Mouse (Mus musculus): ENCODE results near the gene Fam210b. TPM values are rescaled to one million over a fixed set of nuclear protein-coding genes. Genes with fewer than 3 reads are reported as not detected.

Gene Fam210b
- polyA plus RNA-seq, 1 experiment from 2014 or later: 128 TPM

- Histone ChIP-seq H3K9ac (no peak overlapping the region), H3K4me3 (no peak overlapping the region), H3K27ac (peak overlapping the region; percentile 57), H3K36me3 (peaks cover 100% of the 10 kb centered on the region), H3K4me2 (no peak overlapping the region), H3K9me3 (replicated peaks) (no peaks in the 10 kb centered on the region), H3K4me1 (peaks cover 32% of the 10 kb centered on the region), H3K27me3 (replicated peaks) (no peaks in the 10 kb centered on the region)
- 84% methylated on average over 9 of the region's 9 CpGs for WGBS (ENCODE audit: insufficient replicate concordance)
- ATAC-seq: no peak
Observed at GRCm38 (mm10) chr2:172354761-172355160, 9.4 kb downstream of the Fam210b start.

DNA sequence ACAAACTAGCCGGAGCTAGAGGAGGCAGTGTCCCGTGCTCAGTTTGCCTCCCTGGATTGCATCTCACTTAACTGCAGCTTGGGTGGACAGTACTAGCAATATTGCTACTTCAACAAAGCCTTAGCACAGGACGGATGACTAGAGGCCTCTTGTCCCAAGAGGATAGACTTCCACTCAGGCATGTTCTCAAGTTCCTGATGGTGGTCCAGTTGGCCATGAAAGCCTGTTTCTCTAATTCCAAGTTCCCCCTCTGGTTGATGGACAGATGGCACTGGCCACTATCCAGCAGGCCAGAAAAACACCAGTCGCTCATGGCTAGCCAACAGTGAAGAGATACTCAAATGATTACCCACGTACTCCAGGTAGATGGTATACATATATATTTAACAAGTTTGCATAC is 10.5 kb downstream of the Fam210b start:
- Histone ChIP-seq H3K4me1 (peaks cover 21% of the 10 kb centered on the region), H3K27ac (peak overlapping the region; percentile 43), H3K36me3 (peaks cover 100% of the 10 kb centered on the region), H3K9ac (no peak overlapping the region), H3K4me2 (no peak overlapping the region), H3K4me3 (no peak overlapping the region), H3K27me3 (replicated peaks) (no peaks in the 10 kb centered on the region), H3K9me3 (replicated peaks) (no peaks in the 10 kb centered on the region)
- ATAC-seq: 0 out of 2 replicates have a peak, but pooled peaks have one; percentile 12
- 84% methylated on average over 5 of the region's 5 CpGs for WGBS (ENCODE audit: insufficient replicate concordance)

- H3K9ac ChIP-seq: no peak overlapping the region
- ATAC-seq: no peak
- H3K27ac ChIP-seq: no peak overlapping the region
- H3K36me3 ChIP-seq: peaks cover 100% of the 10 kb centered on the region
- H3K4me2 ChIP-seq: no peak overlapping the region
- H3K27me3 ChIP-seq (replicated peaks): no peaks in the 10 kb centered on the region
- 89% methylated on average over 7 of the region's 7 CpGs for WGBS (ENCODE audit: insufficient replicate concordance)
- H3K4me1 ChIP-seq: peaks cover 38% of the 10 kb centered on the region
- no peaks in the 10 kb centered on the region for H3K9me3 ChIP-seq (replicated peaks)
- H3K4me3 ChIP-seq: no peak overlapping the region
Observed at GRCm38 (mm10) chr2:172363176-172363575, 17.8 kb downstream of the Fam210b start.

GRCm38 (mm10) chr2:172370411-172371223 is 25.3 kb downstream of the Fam210b start, which contains the start of the genes Aurka and Cstf1:
Aurka (minus strand) TSS chr2:172370535.
Cstf1 (plus strand) TSS chr2:172370681.
- Histone ChIP-seq H3K36me3 (peaks cover 71% of the 10 kb centered on the region), H3K4me2 (peak within 1 kb of the TSS; percentile 82), H3K9me3 (replicated peaks) (no peaks in the 10 kb centered on the region), H3K9ac (peak within 1 kb of the TSS; percentile 92), H3K4me1 (peaks cover 53% of the 10 kb centered on the region), H3K27ac (peak within 1 kb of the TSS; percentile 84), H3K27me3 (replicated peaks) (no peaks in the 10 kb centered on the region), H3K4me3 (peak within 1 kb of the TSS; percentile 82)
- WGBS (ENCODE audit: insufficient replicate concordance): under 1% methylated on average over 66 of the region's 66 CpGs
- ATAC-seq: peak; percentile 98

DNA sequence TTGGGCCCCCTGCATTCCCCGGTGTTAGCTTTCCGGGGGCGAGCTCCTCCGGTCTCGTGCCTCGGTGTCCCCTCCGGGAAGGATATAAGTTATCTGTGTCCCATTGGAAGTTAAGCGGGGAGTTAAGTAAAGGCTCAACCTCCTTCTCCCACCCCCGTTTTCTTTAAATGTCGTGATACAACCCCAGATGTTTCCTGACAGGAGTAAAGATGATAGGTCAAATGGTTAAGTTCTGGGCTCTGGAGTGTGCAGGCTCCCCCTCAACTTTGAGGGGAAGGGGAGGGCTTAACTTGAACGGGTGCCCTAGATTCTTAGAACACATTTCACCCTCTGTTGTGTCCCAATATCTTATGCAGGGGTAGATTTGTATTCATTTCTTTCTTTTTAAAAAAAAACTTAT is 25.9 kb downstream of the Fam210b start:
- H3K4me1 ChIP-seq: peaks cover 51% of the 10 kb centered on the region

GRCm38 (mm10) chr2:172376551-172376950 is 31.2 kb downstream of the Fam210b start:
- H3K27ac ChIP-seq: no peak overlapping the region
- H3K36me3 ChIP-seq: peaks cover 92% of the 10 kb centered on the region
- no peak overlapping the region for H3K4me3 ChIP-seq
- WGBS (ENCODE audit: insufficient replicate concordance): 87% methylated on average over 4 of the region's 4 CpGs
- no peak overlapping the region for H3K4me2 ChIP-seq
- H3K9ac ChIP-seq: no peak overlapping the region
- ATAC-seq: no peak
- no peaks in the 10 kb centered on the region for H3K27me3 ChIP-seq (replicated peaks)
- peaks cover 15% of the 10 kb centered on the region for H3K4me1 ChIP-seq
- no peaks in the 10 kb centered on the region for H3K9me3 ChIP-seq (replicated peaks)

More for the DNA sequence above, 25.9 kb downstream of the Fam210b start:
- H3K4me3 ChIP-seq: peak overlapping the region; percentile 82
- H3K9ac ChIP-seq: peak overlapping the region; percentile 92
- H3K9me3 ChIP-seq (replicated peaks): no peaks in the 10 kb centered on the region
- H3K27ac ChIP-seq: peak overlapping the region; percentile 84
- ATAC-seq: no peak
- no peaks in the 10 kb centered on the region for H3K27me3 ChIP-seq (replicated peaks)
- peaks cover 71% of the 10 kb centered on the region for H3K36me3 ChIP-seq
- WGBS (ENCODE audit: insufficient replicate concordance): under 1% methylated on average over 11 of the region's 11 CpGs
- H3K4me2 ChIP-seq: peak overlapping the region; percentile 82

DNA sequence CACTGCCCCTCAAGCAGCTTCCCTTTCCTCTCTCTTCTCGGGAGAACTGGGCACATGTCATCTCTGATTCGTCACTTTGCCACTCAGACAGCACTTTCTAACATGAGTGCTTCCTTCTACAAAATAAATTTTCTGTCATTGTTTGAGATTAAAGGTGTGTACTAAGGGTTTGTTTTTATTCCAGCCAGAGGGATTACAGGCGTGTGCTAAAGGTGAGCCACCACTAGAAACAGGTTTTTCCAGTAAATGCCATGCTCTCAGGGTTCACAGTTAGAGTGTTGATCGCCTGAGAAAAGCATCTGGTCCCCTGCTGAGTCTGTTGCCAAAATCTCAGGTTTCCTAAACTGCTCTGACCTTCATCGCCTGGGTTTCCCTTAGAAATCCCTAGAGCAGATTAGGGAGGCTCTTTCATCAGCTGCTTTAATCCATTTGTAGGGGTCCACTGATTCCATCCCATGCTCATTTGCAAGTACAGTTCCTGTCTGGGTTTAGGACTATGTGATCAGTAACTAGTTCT is 31.7 kb downstream of the Fam210b start:
- Histone ChIP-seq H3K9me3 (replicated peaks) (no peaks in the 10 kb centered on the region), H3K9ac (no peak overlapping the region), H3K36me3 (peaks cover 97% of the 10 kb centered on the region), H3K4me3 (no peak overlapping the region), H3K4me2 (no peak overlapping the region), H3K4me1 (peaks cover 10% of the 10 kb centered on the region), H3K27ac (no peak overlapping the region), H3K27me3 (replicated peaks) (no peaks in the 10 kb centered on the region)
- ATAC-seq: no peak
- 69% methylated on average over 5 of the region's 5 CpGs for WGBS (ENCODE audit: insufficient replicate concordance)

DNA sequence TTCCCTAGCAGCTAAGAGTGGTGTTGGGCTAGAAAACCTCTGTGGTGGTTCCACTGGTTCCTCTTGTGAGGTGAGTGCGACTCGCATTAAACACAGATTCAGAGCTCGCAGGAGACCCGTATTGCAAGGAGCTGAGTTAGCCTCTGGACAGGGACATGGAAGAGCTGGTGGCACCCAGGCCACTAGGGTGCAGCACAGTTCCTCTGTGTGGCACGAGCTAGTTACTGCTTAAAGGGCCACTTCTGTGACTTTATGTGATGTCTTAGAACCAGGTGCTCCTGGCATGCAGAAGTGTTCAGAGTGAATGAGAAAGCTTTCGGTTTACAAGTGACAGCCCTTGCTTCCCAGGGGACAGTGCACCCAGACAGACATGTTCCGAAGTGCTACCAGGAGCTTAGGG is 33.0 kb downstream of the Fam210b start:
- H3K9me3 ChIP-seq (replicated peaks): no peaks in the 10 kb centered on the region
- no peak overlapping the region for H3K4me3 ChIP-seq
- no peaks in the 10 kb centered on the region for H3K27me3 ChIP-seq (replicated peaks)
- H3K9ac ChIP-seq: no peak overlapping the region
- WGBS (ENCODE audit: insufficient replicate concordance): 81% methylated on average over 7 of the region's 7 CpGs
- no peaks in the 10 kb centered on the region for H3K4me1 ChIP-seq
- no peak overlapping the region for H3K4me2 ChIP-seq
- no peak for ATAC-seq
- H3K27ac ChIP-seq: no peak overlapping the region
- H3K36me3 ChIP-seq: peaks cover 100% of the 10 kb centered on the region

DNA sequence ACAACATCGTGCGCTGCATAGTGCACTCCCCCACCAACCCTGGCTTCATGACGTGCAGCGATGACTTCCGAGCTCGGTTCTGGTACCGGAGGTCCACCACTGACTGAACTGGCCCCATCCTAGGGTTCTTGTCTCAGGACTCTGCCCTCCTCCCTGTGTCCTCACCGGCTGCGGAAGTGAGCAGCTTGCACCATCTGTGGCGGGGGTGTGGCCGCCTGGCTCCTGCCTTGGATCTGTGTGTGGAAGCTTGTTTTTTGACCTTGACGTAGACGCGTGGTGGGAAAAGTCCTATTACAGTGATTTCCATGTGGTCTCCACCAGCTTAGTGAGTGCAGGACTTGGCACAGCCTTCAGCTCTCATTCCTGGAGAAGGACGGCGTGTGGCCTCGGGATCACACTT is 35.1 kb downstream of the Fam210b start:
- Histone ChIP-seq H3K4me3 (no peak overlapping the region), H3K9me3 (replicated peaks) (no peaks in the 10 kb centered on the region), H3K27me3 (replicated peaks) (no peaks in the 10 kb centered on the region), H3K4me1 (no peaks in the 10 kb centered on the region), H3K27ac (no peak overlapping the region), H3K36me3 (peaks cover 82% of the 10 kb centered on the region), H3K9ac (no peak overlapping the region), H3K4me2 (no peak overlapping the region)
- ATAC-seq: no peak
- 91% methylated on average over 17 of the region's 17 CpGs for WGBS (ENCODE audit: insufficient replicate concordance)

GRCm38 (mm10) chr2:172381341-172381740 is 36.0 kb downstream of the Fam210b start:
- Histone ChIP-seq H3K4me3 (no peak overlapping the region), H3K27me3 (replicated peaks) (no peaks in the 10 kb centered on the region), H3K4me2 (no peak overlapping the region), H3K9ac (no peak overlapping the region), H3K4me1 (no peaks in the 10 kb centered on the region), H3K36me3 (peaks cover 74% of the 10 kb centered on the region), H3K27ac (no peak overlapping the region), H3K9me3 (replicated peaks) (no peaks in the 10 kb centered on the region)
- 93% methylated on average over 11 of the region's 11 CpGs for WGBS (ENCODE audit: insufficient replicate concordance)
- ATAC-seq: no peak

DNA sequence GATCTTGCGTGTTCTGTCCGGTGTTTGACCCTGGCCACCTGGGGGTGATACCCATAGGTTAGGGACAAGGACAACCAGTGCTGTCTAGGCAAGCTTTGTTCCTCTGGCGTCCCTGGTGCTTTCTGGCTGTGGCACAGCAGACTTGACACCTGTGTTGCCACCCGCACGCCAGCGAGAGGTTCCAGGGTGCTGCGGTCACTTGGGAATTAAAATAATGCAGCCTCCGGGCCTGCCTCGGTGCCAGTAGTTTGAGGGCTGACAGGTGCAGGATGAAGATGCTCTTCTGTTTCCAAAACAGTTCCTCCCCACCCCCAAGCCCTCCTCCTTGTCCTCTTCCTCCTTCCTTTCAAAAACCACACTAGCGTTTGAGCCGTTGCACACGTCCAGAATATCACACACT is 36.5 kb downstream of the Fam210b start:
- no peak for ATAC-seq
- peaks cover 68% of the 10 kb centered on the region for H3K36me3 ChIP-seq
- no peak overlapping the region for H3K27ac ChIP-seq
- H3K9me3 ChIP-seq (replicated peaks): no peaks in the 10 kb centered on the region
- no peak overlapping the region for H3K9ac ChIP-seq
- 83% methylated on average over 12 of the region's 12 CpGs for WGBS (ENCODE audit: insufficient replicate concordance)
- no peak overlapping the region for H3K4me2 ChIP-seq
- H3K4me1 ChIP-seq: no peaks in the 10 kb centered on the region
- H3K27me3 ChIP-seq (replicated peaks): no peaks in the 10 kb centered on the region
- H3K4me3 ChIP-seq: no peak overlapping the region

DNA sequence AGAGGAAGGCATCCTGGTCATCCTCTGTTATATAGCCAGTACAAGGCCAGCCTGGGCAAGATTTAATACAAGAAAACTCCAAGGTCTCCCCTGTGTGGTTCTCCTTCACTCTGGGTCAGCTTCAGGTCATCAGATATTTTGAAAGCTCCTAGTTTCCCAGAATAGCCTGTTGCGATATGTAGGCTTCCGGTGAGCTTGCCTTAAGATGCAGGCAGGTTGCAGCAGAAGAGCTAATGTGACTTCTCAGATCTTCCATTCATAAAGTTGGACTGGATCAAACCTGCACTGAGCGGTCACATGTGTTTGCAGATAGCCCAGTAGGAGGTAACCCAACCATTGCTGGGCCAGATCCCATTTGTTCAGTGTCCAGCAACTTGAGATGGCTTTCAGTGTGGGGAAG is 39.4 kb downstream of the Fam210b start:
- H3K9ac ChIP-seq: no peak overlapping the region
- H3K27me3 ChIP-seq (replicated peaks): no peaks in the 10 kb centered on the region

More for the DNA sequence above, 39.4 kb downstream of the Fam210b start:
- no peaks in the 10 kb centered on the region for H3K4me1 ChIP-seq
- H3K36me3 ChIP-seq: peaks cover 40% of the 10 kb centered on the region
- H3K4me3 ChIP-seq: no peak overlapping the region
- H3K9me3 ChIP-seq (replicated peaks): no peaks in the 10 kb centered on the region
- no peak for ATAC-seq
- WGBS (ENCODE audit: insufficient replicate concordance): 83% methylated on average over 3 of the region's 3 CpGs
- H3K4me2 ChIP-seq: no peak overlapping the region
- no peak overlapping the region for H3K27ac ChIP-seq
